7 mouse cellular contexts compared by ENCODE assay signal in genomic region chr7:109111000-109111399, GRCm38 (mm10). TPM values are rescaled to one million over a fixed set of nuclear protein-coding genes. Genes with fewer than 3 reads are reported as not detected.
DNase-seq lines count a peak whose midpoint lies in the region; ATAC-seq and TF ChIP-seq lines count a peak whose summit lies in the region.

No protein-coding gene starts in this region.

- H3K4me1 ChIP-seq in G1E (ENCODE audit: insufficient read depth, low read depth, low read length) = peaks cover 63% of the 10 kb centered on the region
- H3K4me1 ChIP-seq in hindbrain, postnatal 0 days (ENCODE audit: insufficient read depth, low read length) = peaks cover 10% of the 10 kb centered on the region; the same call in 1 of the 2 replicates
- peaks cover 62% of the 10 kb centered on the region for H3K4me1 ChIP-seq in liver, embryonic 15.5 days (replicated peaks)

- no peaks in the 10 kb centered on the region for H3K27me3 ChIP-seq in G1E (ENCODE audit: insufficient read depth, low read length)
- no peaks in the 10 kb centered on the region for H3K27me3 ChIP-seq in hindbrain, postnatal 0 days (ENCODE audit: insufficient read depth, low read length)
- no peaks in the 10 kb centered on the region for H3K27me3 ChIP-seq in liver, embryonic 15.5 days

- TF ChIP-seq CTCF in G1E (IDR thresholded peaks at IDR 0.05; ENCODE audit: low read depth, low read length) = no peak
- TF ChIP-seq CTCF in hindbrain, postnatal 0 days (IDR thresholded peaks at IDR 0.05; ENCODE audit: low read depth) = no peak

- H3K4me3 ChIP-seq in G1E (ENCODE audit: low read depth, low read length) = no peak overlapping the region; the same call in 1 of the 2 replicates
- no peak overlapping the region for H3K4me3 ChIP-seq in hindbrain, postnatal 0 days (ENCODE audit: low read length)
- H3K4me3 ChIP-seq in liver, embryonic 15.5 days (replicated peaks) = 0 out of 2 replicates have a peak overlapping the region, but pooled peaks have one; percentile 10

- ATAC-seq in G1E (ENCODE audit: extremely low read depth, insufficient number of reproducible peaks, low FRiP score, poor library complexity, severe bottlenecking) = peak; percentile 41
- ATAC-seq in hindbrain, postnatal 0 days = 0 out of 2 replicates have a peak, but pooled peaks have one; percentile 28
- ATAC-seq in liver, embryonic 15.5 days (ENCODE audit: insufficient read depth) = peak; percentile 83

- H3K27ac ChIP-seq in hindbrain, postnatal 0 days = no peak overlapping the region
- peak overlapping the region; percentile 87 for H3K27ac ChIP-seq in liver, embryonic 15.5 days (replicated peaks)

- peak; percentile 55 for DNase-seq in G1E (ENCODE audit: low spot score)
- peak; percentile 50 for DNase-seq in Muller cell, postnatal 12 days (ENCODE audit: inconsistent ontology term)
- DNase-seq in hindbrain, postnatal 0 days (ENCODE audit: low spot score) = peak; percentile 62
- DNase-seq in adrenal gland, postnatal 14 days = no peak
- DNase-seq in cerebellum, postnatal 36 days = no peak
- no peak for DNase-seq in urinary bladder, postnatal 36 days (ENCODE audit: low spot score in 2 of 2)

- H3K9me3 ChIP-seq in G1E (replicated peaks) = no peaks in the 10 kb centered on the region
- no peaks in the 10 kb centered on the region for H3K9me3 ChIP-seq in hindbrain, postnatal 0 days (ENCODE audit: low read length)
- no peaks in the 10 kb centered on the region for H3K9me3 ChIP-seq in liver, embryonic 15.5 days (replicated peaks)

- 23% methylated on average over 5 of the region's 5 CpGs for WGBS in hindbrain, postnatal 0 days
- WGBS in liver, embryonic 15.5 days (ENCODE audit: insufficient replicate concordance) = 20% methylated on average over 5 of the region's 5 CpGs

- no peak overlapping the region for H3K4me2 ChIP-seq in hindbrain, postnatal 0 days (ENCODE audit: low read depth, low read length)
- H3K4me2 ChIP-seq in liver, embryonic 15.5 days = peak overlapping the region; percentile 59

- no peak overlapping the region for H3K9ac ChIP-seq in hindbrain, postnatal 0 days (replicated peaks; ENCODE audit: low read length)
- peak overlapping the region; percentile 44 for H3K9ac ChIP-seq in liver, embryonic 15.5 days

- H3K36me3 ChIP-seq in G1E (replicated peaks) = no peaks in the 10 kb centered on the region
- no peaks in the 10 kb centered on the region for H3K36me3 ChIP-seq in hindbrain, postnatal 0 days (ENCODE audit: insufficient read depth, low read length)
- H3K36me3 ChIP-seq in liver, embryonic 15.5 days (replicated peaks) = no peaks in the 10 kb centered on the region

RNA-seq across cellular contexts. Expression of gene Ric3, which starts 27.9 kb away (rescaled TPM):
- total RNA-seq in G1E (2014; fragmentation: Nextera tagmentation) (0.68 TPM in 1 of 2 replicates, not detected in the other), G1E (2017) (0.06 and 0.27 TPM in 2 replicates)
- not detected in 2 replicates for polyA plus RNA-seq in G1E (2012)
- total RNA-seq in hindbrain, postnatal 0 days (2014; rRNA removed) = 33.8 and 41.9 TPM in 2 replicates
- polyA plus RNA-seq in hindbrain, postnatal 0 days (2015; fragmentation: Nextera tagmentation; extraction: Ambion mirVana) = 40.0 and 41.0 TPM in 2 replicates
- 0.39 and 0.53 TPM in 2 replicates for polyA plus RNA-seq in liver, embryonic 15.5 days (2015; fragmentation: Nextera tagmentation; extraction: Ambion mirVana)
- 20.2 and 21.0 TPM in 2 replicates for total RNA-seq in adrenal gland, postnatal 14 days (2021)

Comparison
In these comparisons a context has a peak if more than half of its experiments do, and no peak if none do; other contexts are left out.
1. ATAC-seq: peak in every context shown above with its lines; median percentile 83 in liver, embryonic 15.5 days; 41 in G1E; 28 in hindbrain, postnatal 0 days.
2. DNase-seq: peak in G1E (single experiment), Muller cell, postnatal 12 days (single experiment) and hindbrain, postnatal 0 days (single experiment); none in adrenal gland, postnatal 14 days (single experiment), cerebellum, postnatal 36 days (0 of 2) and urinary bladder, postnatal 36 days (0 of 2).
3. RNA of gene Ric3, which starts 27.9 kb away (total RNA-seq): 33.8 to 41.9 TPM in hindbrain, postnatal 0 days and 20.2 to 21.0 TPM in adrenal gland, postnatal 14 days; 0.06 to 0.68 TPM in G1E; every median in the first group is over 10 times any median in the second.